Mouse (Mus musculus) cerebellum, adult 8-10 months (tissue): ENCODE measurements around the gene Opcml.

Experiments
- DNase-seq: peaks from one replicate; pipeline ENCODE4 v3.0.0; 2022

The Opcml gene

DNA sequence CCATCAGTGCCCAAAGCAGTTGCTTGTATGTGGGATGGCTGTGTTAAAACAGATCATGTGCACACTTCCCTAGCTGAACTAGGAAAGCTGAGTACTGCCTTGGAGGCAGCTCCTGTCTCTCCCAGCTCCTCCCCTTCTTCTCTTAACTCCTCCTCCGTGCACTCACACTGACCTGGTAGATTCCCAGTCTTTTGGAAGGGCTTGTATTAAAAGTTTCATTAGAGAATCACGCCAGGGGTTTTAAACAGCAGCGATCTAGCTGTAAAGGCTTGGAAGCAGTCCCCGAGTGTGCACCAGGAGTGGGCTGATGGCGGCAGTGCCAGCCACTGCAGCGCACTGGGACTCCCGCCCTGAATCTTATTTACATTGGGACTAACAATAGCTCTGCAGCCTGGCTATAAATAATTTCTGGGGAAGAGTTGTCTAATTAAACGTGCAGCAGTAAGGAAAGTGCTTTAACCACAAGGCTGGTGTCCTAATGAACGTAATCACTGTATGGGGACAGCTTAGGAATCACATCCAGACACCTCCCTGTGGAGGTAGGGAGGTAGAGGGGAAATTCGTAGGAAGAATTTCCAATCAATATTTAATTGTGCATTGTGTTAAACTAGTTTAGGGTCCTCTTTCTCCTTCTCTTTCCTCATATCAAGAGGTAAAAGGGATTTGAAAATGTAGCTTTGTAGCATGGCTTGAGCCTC lies 546.1 kb downstream of the Opcml start:
- DNase-seq, result peak; percentile 39

DNA sequence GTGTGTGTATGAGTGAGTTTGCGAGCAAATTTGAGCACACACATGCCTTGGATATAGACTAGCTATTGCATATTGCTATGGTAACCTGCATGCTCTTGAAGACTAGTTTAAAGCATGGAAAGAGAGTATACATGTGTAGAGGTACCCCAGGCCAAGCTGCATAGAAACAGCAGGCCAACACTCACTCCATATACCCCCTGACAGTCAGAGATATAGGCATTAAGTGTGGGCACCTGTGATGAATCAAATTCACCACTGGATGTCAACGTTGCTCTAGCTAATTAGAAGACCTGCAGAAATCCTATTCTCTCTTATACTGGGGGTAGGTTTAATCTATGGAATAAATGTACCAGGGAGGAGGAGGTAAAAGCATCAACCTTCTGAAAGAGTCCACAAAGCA lies 547.3 kb downstream of the Opcml start:
- DNase-seq, result peak; percentile 35

DNA sequence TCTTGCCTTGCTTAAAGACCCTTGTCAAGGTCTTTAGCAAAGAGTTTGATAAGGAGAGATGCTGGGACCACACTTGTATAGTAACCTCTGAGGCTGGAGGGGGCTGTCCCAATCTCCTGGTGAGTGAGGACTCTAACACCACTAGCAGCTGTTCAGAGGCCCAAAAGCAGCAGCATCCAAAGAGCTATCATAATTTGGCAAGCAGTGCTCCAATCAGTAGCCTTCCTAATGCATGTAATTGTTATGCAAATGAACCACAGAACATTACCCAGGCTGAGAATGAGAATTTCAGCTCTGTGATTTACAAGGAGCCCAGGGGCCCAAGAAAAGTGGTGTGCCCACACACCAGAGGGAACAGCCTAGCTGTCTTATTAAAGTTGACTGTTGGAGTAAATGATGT lies 564.4 kb downstream of the Opcml start:
- no peak for DNase-seq

DNA sequence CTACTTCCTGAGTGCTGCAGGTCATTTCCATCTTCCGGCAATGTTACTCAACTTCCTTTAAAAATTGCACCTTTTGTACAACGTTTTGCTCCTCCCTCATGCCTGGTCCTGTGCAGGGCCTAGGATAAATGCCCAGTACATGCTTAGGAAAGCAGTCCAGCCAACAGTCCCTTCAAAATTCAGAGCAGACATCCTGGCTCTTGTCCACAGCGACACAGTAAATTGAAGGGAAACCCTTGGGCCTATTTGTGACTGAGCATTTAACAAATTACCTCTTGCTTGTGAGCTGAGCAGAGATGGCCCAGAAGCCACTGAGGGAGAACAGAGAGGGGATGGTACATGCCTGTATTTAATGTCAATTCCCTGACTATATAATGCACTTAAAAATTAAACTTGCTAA lies 567.4 kb downstream of the Opcml start:
- DNase-seq, result no peak

- DNase-seq, result peak; percentile 54
Measured at GRCm38 (mm10) chr9:28360691-28361090, 570.1 kb downstream of the Opcml start.

DNA sequence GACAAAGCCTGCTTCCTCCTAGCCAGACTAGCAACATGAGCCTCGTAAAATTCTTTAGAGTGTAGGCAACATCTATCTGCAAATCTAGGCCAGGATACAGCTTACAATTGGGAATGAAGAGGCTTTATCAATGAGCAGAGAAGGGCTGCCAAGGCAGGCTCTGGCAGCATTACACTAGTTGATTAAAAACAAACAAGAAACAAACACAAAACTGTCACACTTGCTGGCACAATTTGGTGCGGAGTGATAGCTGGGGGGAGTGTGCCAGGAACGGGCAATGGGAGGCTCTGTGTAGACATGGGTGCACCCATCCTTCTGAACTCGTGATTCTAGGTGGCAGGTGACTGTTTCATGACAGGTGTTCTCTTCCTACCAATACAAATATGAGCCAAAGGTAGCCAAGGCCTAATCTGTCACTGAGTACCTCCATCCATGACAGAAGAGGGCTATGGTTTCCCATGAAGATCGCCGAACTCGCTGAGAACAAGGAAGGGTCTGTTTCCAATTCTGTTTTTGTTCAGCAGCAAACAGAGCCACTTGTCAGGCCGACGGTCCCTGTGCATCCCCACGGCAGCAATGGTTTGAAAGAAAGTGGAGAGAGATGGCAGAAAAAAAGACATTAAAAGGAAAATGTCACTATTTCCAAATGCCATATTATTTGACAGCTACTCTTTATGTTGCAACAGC lies 574.0 kb downstream of the Opcml start:
- no peak for DNase-seq

GRCm38 (mm10) chr9:28365160-28365473 lies 574.5 kb downstream of the Opcml start:
- DNase-seq, result no peak

DNA sequence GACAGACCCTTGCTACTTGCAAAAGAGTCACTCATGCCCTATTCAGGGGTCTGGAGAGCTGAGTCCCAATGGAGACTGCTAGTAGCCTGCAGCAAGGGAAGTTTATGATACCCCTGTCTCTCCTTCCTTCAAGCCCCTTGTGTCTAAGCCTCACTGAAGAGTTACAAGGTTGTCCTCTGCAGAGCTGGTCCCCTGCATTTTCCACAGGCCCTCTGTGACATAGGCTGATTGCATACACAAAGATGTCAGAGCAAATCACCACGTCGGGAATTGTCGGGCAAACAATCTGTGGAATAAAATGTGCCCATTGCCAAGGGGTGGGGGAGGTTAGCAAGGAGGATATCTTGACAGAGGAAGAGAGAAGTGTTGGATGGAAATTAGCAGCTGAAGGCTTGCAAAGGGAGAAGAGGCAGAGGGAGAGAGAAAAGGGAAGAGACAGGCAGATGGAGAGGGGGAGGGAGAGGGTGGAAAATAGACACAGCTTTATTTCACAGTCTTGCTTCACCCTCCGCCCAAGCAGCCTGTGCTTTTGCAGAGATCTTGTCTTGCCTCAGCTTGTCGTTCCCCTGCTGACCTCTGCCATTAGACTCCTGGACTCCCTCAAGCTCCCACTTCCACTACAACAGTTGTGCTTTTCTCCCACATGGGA lies 596.1 kb downstream of the Opcml start:
- DNase-seq, result no peak

DNA sequence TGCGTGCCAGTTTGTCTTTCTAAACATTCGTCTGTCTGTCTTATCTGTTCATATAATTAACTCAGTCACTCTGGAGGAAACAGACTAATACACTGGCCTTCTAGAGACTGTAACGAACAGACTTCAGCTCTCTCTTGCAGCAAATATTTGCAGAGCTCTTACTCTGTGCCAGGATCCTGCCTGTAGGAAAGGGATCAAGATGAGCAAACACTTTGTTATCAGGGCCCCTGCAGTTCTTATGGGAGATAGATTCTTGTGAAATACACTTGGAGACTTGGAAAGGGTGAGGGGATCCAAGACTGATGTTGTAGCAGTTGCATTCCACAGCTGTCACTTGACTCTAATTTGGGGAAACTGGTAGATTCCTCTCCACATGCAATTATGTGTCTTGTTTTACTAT lies 604.6 kb downstream of the Opcml start:
- DNase-seq, result no peak

DNA sequence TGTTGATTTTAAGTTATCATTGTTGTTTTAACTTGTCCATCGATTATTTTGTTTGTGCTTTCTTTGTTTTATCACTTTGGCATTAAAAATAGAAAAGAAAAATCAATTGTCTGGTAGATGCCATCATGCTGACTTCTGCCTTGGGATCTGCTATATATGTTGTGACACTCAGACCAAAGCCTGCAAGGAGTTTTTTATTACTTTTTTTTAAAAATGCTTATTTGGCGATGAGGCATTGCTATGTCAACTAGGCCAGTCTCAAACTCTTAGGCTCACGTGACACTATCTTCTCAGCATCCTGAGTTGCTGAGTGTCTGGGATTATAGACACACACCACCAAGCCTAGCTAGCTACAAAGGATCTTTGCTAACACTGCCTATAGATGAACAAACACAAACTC lies 605.1 kb downstream of the Opcml start:
- no peak for DNase-seq

GRCm38 (mm10) chr9:28402770-28403650 lies 612.4 kb downstream of the Opcml start:
- DNase-seq, result peak; percentile 74

DNA sequence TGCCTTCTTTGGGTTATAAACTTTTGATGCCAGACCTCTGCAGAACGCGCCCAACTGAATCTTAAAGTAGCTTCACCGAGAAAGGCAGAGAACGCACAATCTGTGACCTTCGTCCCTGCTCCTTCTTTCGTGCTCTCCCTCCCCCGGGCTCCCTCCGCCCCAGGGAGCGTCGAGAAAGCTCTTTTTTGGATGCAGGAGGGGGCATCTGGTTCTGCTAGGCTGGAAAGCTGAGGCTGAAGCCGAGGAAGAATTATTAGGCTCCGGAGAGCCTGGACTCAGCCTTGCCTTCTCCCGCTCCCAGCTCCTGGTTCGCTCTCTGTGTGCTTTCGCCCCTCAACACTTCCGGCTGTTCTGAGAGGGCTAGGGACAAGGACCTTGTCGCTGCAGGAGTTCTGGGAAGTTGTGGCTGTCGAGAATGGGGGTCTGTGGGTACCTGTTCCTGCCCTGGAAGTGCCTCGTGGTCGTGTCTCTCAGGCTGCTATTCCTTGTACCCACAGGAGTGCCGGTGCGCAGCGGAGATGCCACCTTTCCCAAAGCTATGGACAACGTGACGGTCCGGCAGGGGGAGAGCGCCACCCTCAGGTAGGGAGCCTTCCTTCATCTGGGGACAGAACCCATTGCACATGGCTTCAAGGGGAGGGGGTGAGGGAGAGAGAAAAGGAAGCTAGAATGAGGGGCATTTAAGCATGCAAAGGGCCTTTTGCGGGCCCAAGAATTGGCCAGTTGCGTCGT lies 613.4 kb downstream of the Opcml start:
- peak; percentile 90 for DNase-seq

DNA sequence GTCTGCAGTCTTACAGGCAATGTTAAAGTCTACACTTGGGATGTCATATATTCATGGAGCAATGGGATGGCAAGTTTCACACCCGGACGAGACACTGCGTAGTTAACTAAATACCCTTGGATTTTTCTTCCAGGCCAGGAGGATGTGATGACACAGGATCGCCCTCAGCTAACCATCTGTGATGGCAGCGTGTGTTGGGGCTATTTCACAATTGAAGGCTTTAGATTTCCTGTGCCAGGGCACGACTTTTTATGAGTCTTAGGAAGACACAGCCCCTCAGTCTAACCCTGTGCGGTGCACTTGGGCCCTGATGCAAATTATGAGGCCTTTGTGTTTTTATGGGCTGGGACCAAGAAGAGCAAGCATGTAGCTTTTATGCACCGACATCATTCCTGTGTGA lies 614.0 kb downstream of the Opcml start:
- DNase-seq, result peak; percentile 64

- peak; percentile 60 for DNase-seq
Measured at GRCm38 (mm10) chr9:28405816-28406215, 615.2 kb downstream of the Opcml start.

DNA sequence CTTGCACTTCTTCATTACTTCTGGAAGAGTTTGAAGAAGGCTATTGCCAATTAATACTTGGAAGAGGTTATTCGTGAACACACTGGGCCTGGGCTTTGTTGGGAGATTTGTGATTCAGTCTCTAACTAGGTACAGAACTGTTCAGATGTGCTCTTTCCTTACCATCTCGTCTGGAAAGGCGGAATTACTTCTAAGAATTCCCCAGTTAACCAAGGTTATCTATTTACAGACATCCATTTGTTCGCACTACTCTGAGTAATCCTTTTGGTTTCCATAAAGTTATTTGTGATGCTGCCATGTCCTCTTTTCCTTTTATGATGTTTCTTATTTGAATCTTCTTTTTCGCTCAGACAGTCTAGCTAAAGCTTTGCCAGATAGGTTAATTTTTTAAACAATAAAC lies 630.2 kb downstream of the Opcml start:
- DNase-seq, result no peak

- no peak for DNase-seq
Measured at GRCm38 (mm10) chr9:28423407-28423806, 632.8 kb downstream of the Opcml start.

DNA sequence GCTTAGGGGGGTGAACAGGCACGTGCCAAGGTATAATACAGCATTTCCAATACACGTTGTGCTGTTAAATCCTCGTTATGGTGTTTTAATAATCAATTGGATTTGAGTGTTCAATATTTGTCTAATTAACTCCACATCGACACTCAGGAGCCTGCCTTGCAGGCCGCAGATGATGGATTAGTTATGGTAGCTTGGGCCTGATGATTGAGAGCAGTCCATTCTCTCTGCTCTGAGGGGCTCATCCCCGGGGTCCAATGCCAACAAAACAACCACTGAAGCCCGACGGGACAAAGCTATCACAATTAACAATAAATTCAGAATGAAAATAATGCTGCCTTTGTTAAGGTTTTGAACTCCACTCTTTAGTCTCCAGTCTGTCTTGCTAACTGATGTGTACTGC lies 641.6 kb downstream of the Opcml start:
- no peak for DNase-seq

- DNase-seq, result no peak
Measured at GRCm38 (mm10) chr9:28438752-28439151, 648.2 kb downstream of the Opcml start.

DNA sequence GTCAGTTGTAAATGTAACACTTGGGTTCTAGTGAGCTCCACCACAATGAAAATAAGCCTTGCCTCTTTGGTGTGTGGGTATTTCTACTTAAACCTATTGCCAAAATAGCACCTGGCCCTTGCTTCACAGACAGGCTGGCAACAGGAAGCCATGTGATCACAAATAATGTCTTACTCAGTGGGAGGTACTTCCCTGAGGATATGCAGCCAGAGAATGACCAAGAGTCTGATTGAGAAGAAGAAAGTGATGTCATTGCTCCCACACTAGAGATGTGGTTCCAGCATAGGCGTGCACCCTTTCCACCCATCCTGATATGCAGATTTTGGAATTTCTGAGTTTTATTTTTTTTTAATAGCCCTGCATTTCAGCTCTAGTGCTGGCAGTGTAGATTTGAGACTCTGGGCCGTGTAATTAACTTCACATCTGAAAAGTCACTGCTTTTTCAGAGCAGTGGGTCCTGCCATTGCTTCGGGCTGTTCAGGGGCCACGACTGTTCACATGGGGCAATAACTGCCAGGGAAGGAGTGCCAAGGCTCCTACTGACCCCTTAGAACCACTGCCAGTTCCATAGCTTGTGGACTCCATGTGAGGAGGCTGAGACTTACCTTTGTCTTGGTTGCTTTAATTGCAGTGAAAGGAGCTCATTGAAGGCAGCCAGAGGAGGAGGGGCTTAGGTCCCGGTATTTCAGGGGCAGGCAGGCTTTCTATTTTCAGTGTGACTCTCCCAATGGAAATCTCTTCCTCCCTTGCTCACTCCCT lies 649.0 kb downstream of the Opcml start:
- DNase-seq, result peak; percentile 59

GRCm38 (mm10) chr9:28440192-28440795 lies 649.7 kb downstream of the Opcml start:
- peak; percentile 62 for DNase-seq

DNA sequence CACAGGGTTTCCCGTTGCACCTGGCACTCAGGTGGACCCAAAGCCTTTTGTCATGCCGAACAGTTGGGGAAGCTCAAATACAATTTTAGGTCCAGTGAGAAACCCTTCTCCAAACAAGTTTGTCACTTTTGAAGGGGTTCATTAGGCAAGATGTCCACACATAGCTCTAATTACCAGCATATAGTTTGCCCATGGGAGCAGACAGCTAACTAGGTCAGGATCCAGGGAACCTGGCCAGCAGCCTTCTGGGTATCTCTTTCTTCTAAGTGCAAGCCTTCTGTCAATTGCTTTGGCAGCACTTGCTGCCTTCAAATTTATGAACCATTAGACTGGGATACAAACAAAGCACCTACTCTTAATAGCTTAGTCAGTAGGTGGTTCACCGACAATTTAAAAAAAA lies 653.9 kb downstream of the Opcml start:
- peak; percentile 84 for DNase-seq
